In the genomic region with DNA sequence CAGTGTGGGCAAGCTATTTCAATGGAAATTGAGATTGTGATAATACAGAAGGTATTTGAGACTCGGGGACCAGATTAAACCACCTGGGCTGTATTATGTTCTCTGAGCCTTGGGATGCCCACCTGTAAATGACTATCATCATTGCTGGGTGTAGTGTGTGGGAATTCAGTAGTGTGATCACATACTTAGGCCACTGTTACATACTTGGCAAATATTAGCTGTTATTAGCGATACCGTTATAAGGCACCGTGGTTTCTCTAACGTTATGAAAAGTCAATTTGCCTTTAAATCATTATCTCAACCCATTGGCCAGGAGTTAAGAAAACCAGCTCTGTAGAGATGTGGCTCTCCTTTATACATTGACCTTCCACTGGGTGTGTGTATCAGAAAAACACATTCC, we compare ENCODE assay signal across 34 mouse cellular contexts.
"Had no signal": no experiment of that assay in that cellular context is flagged by ENCODE, and none has a peak within 500 bp of the region (broad histone marks: within the 10 kb centered on the region; RNA-seq: fewer than 3 reads in every experiment).

No protein-coding gene starts in this region.

- H3K4me1 ChIP-seq: heart, embryonic 10.5 days; heart, embryonic 12.5 days; heart, embryonic 13.5 days; heart, embryonic 15.5 days; hindbrain, embryonic 10.5 days; hindbrain, embryonic 12.5 days; hindbrain, embryonic 15.5 days; intestine, embryonic 15.5 days; kidney, embryonic 15.5 days had no signal

- H3K9ac ChIP-seq: heart, embryonic 12.5 days; heart, embryonic 13.5 days; heart, embryonic 15.5 days; hindbrain, embryonic 12.5 days; hindbrain, embryonic 13.5 days; hindbrain, embryonic 14.5 days; hindbrain, embryonic 15.5 days; intestine, embryonic 15.5 days; kidney, embryonic 15.5 days had no signal

- H3K9me3 ChIP-seq: heart, embryonic 10.5 days; heart, embryonic 12.5 days; heart, embryonic 13.5 days; heart, embryonic 15.5 days; hindbrain, embryonic 10.5 days; hindbrain, embryonic 12.5 days; hindbrain, embryonic 13.5 days; hindbrain, embryonic 15.5 days; intestine, embryonic 15.5 days; kidney, embryonic 15.5 days had no signal

- H3K4me2 ChIP-seq: heart, embryonic 11.5 days; heart, embryonic 12.5 days; heart, embryonic 13.5 days; heart, embryonic 15.5 days; hindbrain, embryonic 12.5 days; hindbrain, embryonic 13.5 days; hindbrain, embryonic 14.5 days; hindbrain, embryonic 15.5 days; intestine, embryonic 15.5 days; kidney, embryonic 15.5 days had no signal

- ATAC-seq: hindbrain, embryonic 16.5 days; hindbrain, postnatal 0 days; inflammation-experienced regulatory T-cells, adult 6 months; intestine, embryonic 15.5 days; intestine, embryonic 16.5 days; intestine, postnatal 0 days had no signal

- H3K4me3 ChIP-seq: heart, embryonic 10.5 days; heart, embryonic 12.5 days; heart, embryonic 13.5 days; heart, embryonic 15.5 days; hindbrain, embryonic 10.5 days; hindbrain, embryonic 12.5 days; hindbrain, embryonic 13.5 days; hindbrain, embryonic 15.5 days; intestine, embryonic 15.5 days; kidney, embryonic 15.5 days; layer of hippocampus, adult 2 months had no signal

- H3K27ac ChIP-seq: heart, embryonic 10.5 days; heart, embryonic 13.5 days; heart, embryonic 15.5 days; hindbrain, embryonic 10.5 days; hindbrain, embryonic 12.5 days; hindbrain, embryonic 13.5 days; hindbrain, embryonic 14.5 days; hindbrain, embryonic 15.5 days; hindbrain, postnatal 0 days; intestine, embryonic 15.5 days; kidney, embryonic 15.5 days; kidney, postnatal 0 days; layer of hippocampus, adult 2 months had no signal

- H3K27me3 ChIP-seq: heart, embryonic 12.5 days; heart, embryonic 13.5 days; heart, embryonic 15.5 days; hindbrain, embryonic 12.5 days; hindbrain, embryonic 13.5 days; hindbrain, embryonic 15.5 days; intestine, embryonic 15.5 days; kidney, embryonic 15.5 days had no signal

- DNase-seq: heart, postnatal 10 days; heart, postnatal 14 days; heart, postnatal 36 days; heart, postnatal 4 days; kidney, adult 11 months; kidney, adult 18-20 months; kidney, adult 2 months; kidney, adult 8-10 months; kidney, adult 9 months; kidney, postnatal 10 days; kidney, postnatal 14 days; kidney, postnatal 36 days; kidney, postnatal 4 days; layer of hippocampus, adult 9-11 months; layer of hippocampus, postnatal 36 days had no signal

- H3K36me3 ChIP-seq: heart, embryonic 10.5 days; heart, embryonic 12.5 days; heart, embryonic 13.5 days; heart, embryonic 15.5 days; intestine, embryonic 15.5 days; kidney, embryonic 15.5 days had no signal
